Mouse (Mus musculus) liver, embryonic 14.5 days (tissue): ENCODE data around the gene Gm49776. TPM values are rescaled to one million over a fixed set of nuclear protein-coding genes. Genes with fewer than 3 reads are reported as not detected.

ENCODE experiments used
- ATAC-seq: fragments of 200-750 bp; cut with Nextera tagmentation; 2 replicates; pipeline ENCODE4 v1.8.0; 2017; ENCODE audit warnings: moderate number of reproducible peaks, mild to moderate bottlenecking, moderate library complexity; ENCODE audit not compliant: insufficient read depth
- DNase-seq, 3 experiments: peaks; one replicate each; pipeline ENCODE4 v3.0.0-alpha.2; 2012 to 2013; ENCODE audit warnings: low read depth in 3 of 3, low spot score in 3 of 3
- H3K27ac ChIP-seq: fragments of 300-500 bp; sonication (generic); 2 replicates; pipeline ENCODE4 v1.5.1; 2014; ENCODE audit warnings: moderate library complexity, mild to moderate bottlenecking, control low read depth, inconsistent platforms
- H3K27me3 ChIP-seq: fragments of 300-500 bp; sonication (generic); 2 replicates; pipeline ENCODE4 v1.6.1; 2014; ENCODE audit warnings: mild to moderate bottlenecking, low read length, moderate library complexity; ENCODE audit not compliant: control insufficient read depth, insufficient read depth
- H3K36me3 ChIP-seq: fragments of 300-500 bp; sonication (generic); replicated peaks from 2 replicates; pipeline ENCODE4 v1.6.1; 2014; ENCODE audit warnings: low read depth; ENCODE audit not compliant: control insufficient read depth, insufficient read depth
- H3K4me1 ChIP-seq, 2 experiments: fragments of 200-500 bp in 1 of 2; fragments of 300-500 bp in 1 of 2; sonication (generic) in 1 of 2; replicated peaks; 2 replicates each; pipeline ENCODE4 v1.6.1; 2012 to 2014; ENCODE audit warnings: antibody characterized with exemption in 1 of 2, inconsistent platforms in 1 of 2, low read length in 1 of 2; ENCODE audit not compliant: control insufficient read depth in 2 of 2, insufficient read depth in 2 of 2
- H3K4me2 ChIP-seq: fragments of 300-500 bp; sonication (generic); 2 replicates; pipeline ENCODE4 v1.6.1; 2014; ENCODE audit warnings: low read depth, mild to moderate bottlenecking, control low read depth, moderate library complexity
- H3K4me3 ChIP-seq, 2 experiments: fragments of 200-500 bp in 1 of 2; fragments of 300-500 bp in 1 of 2; sonication (generic) in 1 of 2; 2 replicates each; pipeline ENCODE4 v1.5.1; 2012 to 2014; ENCODE audit warnings: low read depth in 2 of 2, low read length in 2 of 2, mild to moderate bottlenecking in 2 of 2, control low read depth in 1 of 2, inconsistent platforms in 1 of 2, moderate library complexity in 1 of 2; ENCODE audit not compliant: insufficient read depth in 1 of 2
- H3K9ac ChIP-seq: fragments of 300-500 bp; sonication (generic); replicated peaks from 2 replicates; pipeline ENCODE4 v1.6.1; 2014; ENCODE audit warnings: mild to moderate bottlenecking, control low read depth, moderate library complexity
- H3K9me3 ChIP-seq: fragments of 300-500 bp; sonication (generic); 2 replicates; pipeline ENCODE4 v1.6.1; 2016; ENCODE audit warnings: low read length, mixed read lengths; ENCODE audit not compliant: control insufficient read depth
- CTCF ChIP-seq: IDR thresholded peaks from 2 replicates; pipeline ENCODE4 v1.5.1; 2016; ENCODE audit warnings: antibody characterized with exemption, low read depth, control low read depth
- EP300 ChIP-seq: IDR thresholded peaks from 2 replicates; pipeline ENCODE4 v1.6.1; 2016; ENCODE audit warnings: antibody characterized with exemption, low read depth
- WGBS: fragments of 180-500 bp; shearing (Covaris S2); extraction: QIAGEN DNeasy Blood & Tissue Kit; methylation state at CpG from one replicate; pipeline ENCODE4 v1.1.7; 2014; ENCODE audit not compliant: insufficient replicate concordance; 5-methylcytosine and 5-hydroxymethylcytosine counted together
- polyA plus RNA-seq, 2 experiments: library from polyadenylated mRNA; depleted of rRNA in 1 of 2; stranded (reverse) in 1 of 2; unstranded in 1 of 2; fragments of >200 nt; fragmentation: Nextera tagmentation in 1 of 2; extraction: Ambion mirVana in 1 of 2; gene quantifications; 2 replicates each; pipeline versions ENCODE4 v1.2.1 to v1.2.3; 2012 to 2014

Gene Gm49776
- polyA plus RNA-seq, 2 experiments: 0.18 to 1.3 TPM

GRCm38 (mm10) chr16:18222188-18222587 lies 35.9 kb downstream of the Gm49776 start:
- no peak for TF ChIP-seq EP300
- TF ChIP-seq CTCF: no peak
- 75% methylated on average over 11 of the region's 11 CpGs for WGBS
- no peak for ATAC-seq
- no peak overlapping the region for H3K27ac ChIP-seq
- H3K4me1 ChIP-seq: no peaks in the 10 kb centered on the region
- no peak overlapping the region for H3K9ac ChIP-seq
- no peaks in the 10 kb centered on the region for H3K27me3 ChIP-seq
- DNase-seq: no peak
- H3K4me3 ChIP-seq: no peak overlapping the region
- H3K9me3 ChIP-seq: no peaks in the 10 kb centered on the region
- no peaks in the 10 kb centered on the region for H3K36me3 ChIP-seq
- no peak overlapping the region for H3K4me2 ChIP-seq

- no peaks in the 10 kb centered on the region for H3K27me3 ChIP-seq
- no peaks in the 10 kb centered on the region for H3K9me3 ChIP-seq
- H3K9ac ChIP-seq: no peak overlapping the region
- H3K4me1 ChIP-seq: no peaks in the 10 kb centered on the region
- H3K36me3 ChIP-seq: no peaks in the 10 kb centered on the region
- no peak overlapping the region for H3K4me2 ChIP-seq
- no peak overlapping the region for H3K27ac ChIP-seq
- 53% methylated on average over 11 of the region's 11 CpGs for WGBS
- ATAC-seq: no peak
- TF ChIP-seq CTCF (peak; percentile 63), EP300 (no peak)
- no peak for DNase-seq
- no peak overlapping the region for H3K4me3 ChIP-seq
These were observed 36.6 kb downstream of the Gm49776 start for GRCm38 (mm10) chr16:18221543-18221898.

GRCm38 (mm10) chr16:18220856-18221542 lies 37.1 kb downstream of the Gm49776 start:
- H3K9me3 ChIP-seq: no peaks in the 10 kb centered on the region

GRCm38 (mm10) chr16:18220001-18220400 lies 38.1 kb downstream of the Gm49776 start:
- no peaks in the 10 kb centered on the region for H3K4me1 ChIP-seq
- DNase-seq (no peak), ATAC-seq (no peak)
- no peaks in the 10 kb centered on the region for H3K27me3 ChIP-seq
- H3K9ac ChIP-seq: no peak overlapping the region
- H3K4me2 ChIP-seq: no peak overlapping the region
- WGBS: 30% methylated on average over 8 of the region's 8 CpGs
- no peak overlapping the region for H3K4me3 ChIP-seq
- no peaks in the 10 kb centered on the region for H3K36me3 ChIP-seq
- no peak overlapping the region for H3K27ac ChIP-seq
- no peaks in the 10 kb centered on the region for H3K9me3 ChIP-seq
- TF ChIP-seq CTCF: no peak
- no peak for TF ChIP-seq EP300

More at GRCm38 (mm10) chr16:18220856-18221542, 37.1 kb downstream of the Gm49776 start:
- H3K4me2 ChIP-seq: no peak overlapping the region
- ATAC-seq: no peak
- H3K4me3 ChIP-seq: no peak overlapping the region
- TF ChIP-seq CTCF: no peak
- TF ChIP-seq EP300: no peak
- H3K27ac ChIP-seq: no peak overlapping the region
- H3K4me1 ChIP-seq: no peaks in the 10 kb centered on the region
- no peak for DNase-seq
- no peaks in the 10 kb centered on the region for H3K27me3 ChIP-seq
- 62% methylated on average over 6 of the region's 6 CpGs for WGBS
- H3K36me3 ChIP-seq: no peaks in the 10 kb centered on the region
- no peak overlapping the region for H3K9ac ChIP-seq

- Histone ChIP-seq H3K27me3 (no peaks in the 10 kb centered on the region), H3K9me3 (no peaks in the 10 kb centered on the region), H3K4me1 (no peaks in the 10 kb centered on the region), H3K4me3 (no peak overlapping the region), H3K4me2 (no peak overlapping the region), H3K9ac (no peak overlapping the region), H3K27ac (no peak overlapping the region), H3K36me3 (no peaks in the 10 kb centered on the region)
- ATAC-seq: no peak
- TF ChIP-seq EP300: no peak
- no peak for TF ChIP-seq CTCF
- DNase-seq: no peak
- WGBS: 72% methylated on average over 9 of the region's 9 CpGs
These were observed 39.5 kb downstream of the Gm49776 start for GRCm38 (mm10) chr16:18218580-18218996.
